Mouse (Mus musculus) heart, embryonic 11.5 days (tissue): ENCODE data around the gene Scgb1b12. TPM values are rescaled to one million over a fixed set of nuclear protein-coding genes. Genes with fewer than 3 reads are reported as not detected.
"Not testable (repeated sequence)": the region's sequence is repeated elsewhere in the genome, so short reads cannot be mapped to it uniquely, and the experiment has no call there.

Experiments used
- ATAC-seq: fragments of 200-750 bp; cut with Nextera tagmentation; replicated peaks from 2 replicates; pipeline ENCODE4 v1.8.0; 2017; ENCODE audit warnings: moderate library complexity; ENCODE audit not compliant: insufficient number of reproducible peaks, low FRiP score, low TSS enrichment
- H3K27ac ChIP-seq: fragments of 300-500 bp; sonication (generic); 2 replicates; pipeline ENCODE4 v1.5.1; 2014; ENCODE audit warnings: mild to moderate bottlenecking, low read depth, low read length
- H3K27me3 ChIP-seq: fragments of 300-500 bp; sonication (generic); 2 replicates; pipeline ENCODE4 v1.6.1; 2014; ENCODE audit warnings: mild to moderate bottlenecking, low read length, mixed read lengths; ENCODE audit not compliant: control insufficient read depth, insufficient read depth
- H3K36me3 ChIP-seq: fragments of 300-500 bp; sonication (generic); 2 replicates; pipeline ENCODE4 v1.6.1; 2014; ENCODE audit warnings: mild to moderate bottlenecking, low read length, moderate library complexity, mixed read lengths; ENCODE audit not compliant: control insufficient read depth, insufficient read depth
- H3K4me1 ChIP-seq: fragments of 300-500 bp; sonication (generic); 2 replicates; pipeline ENCODE4 v1.6.1; 2014; ENCODE audit warnings: low read length; ENCODE audit not compliant: control insufficient read depth, insufficient read depth
- H3K4me2 ChIP-seq: fragments of 300-500 bp; sonication (generic); 2 replicates; pipeline ENCODE4 v1.6.1; 2014; ENCODE audit warnings: mild to moderate bottlenecking, moderate library complexity
- H3K4me3 ChIP-seq: fragments of 300-500 bp; sonication (generic); 2 replicates; pipeline ENCODE4 v1.5.1; 2014; ENCODE audit warnings: low read depth, low read length
- H3K9ac ChIP-seq: fragments of 300-500 bp; sonication (generic); 2 replicates; pipeline ENCODE4 v1.6.1; 2014; ENCODE audit warnings: mild to moderate bottlenecking, low read depth, low read length, moderate library complexity
- H3K9me3 ChIP-seq: fragments of 300-500 bp; sonication (generic); replicated peaks from 2 replicates; pipeline ENCODE4 v1.6.1; 2016; ENCODE audit warnings: low read length; ENCODE audit not compliant: control insufficient read depth
- WGBS: fragments of 180-500 bp; shearing (Covaris S2); extraction: QIAGEN DNeasy Blood & Tissue Kit; methylation state at CpG from one replicate; pipeline ENCODE4 v1.1.7; 2014; ENCODE audit not compliant: insufficient replicate concordance; 5-methylcytosine and 5-hydroxymethylcytosine counted together
- polyA plus RNA-seq: library from polyadenylated mRNA; unstranded; fragments of >200 nt; fragmentation: Nextera tagmentation; extraction: Ambion mirVana; gene quantifications from 2 replicates; pipeline ENCODE4 v1.2.1, GENCODE M21; 2014

Gene Scgb1b12
- polyA plus RNA-seq: not detected in 2 replicates

DNA sequence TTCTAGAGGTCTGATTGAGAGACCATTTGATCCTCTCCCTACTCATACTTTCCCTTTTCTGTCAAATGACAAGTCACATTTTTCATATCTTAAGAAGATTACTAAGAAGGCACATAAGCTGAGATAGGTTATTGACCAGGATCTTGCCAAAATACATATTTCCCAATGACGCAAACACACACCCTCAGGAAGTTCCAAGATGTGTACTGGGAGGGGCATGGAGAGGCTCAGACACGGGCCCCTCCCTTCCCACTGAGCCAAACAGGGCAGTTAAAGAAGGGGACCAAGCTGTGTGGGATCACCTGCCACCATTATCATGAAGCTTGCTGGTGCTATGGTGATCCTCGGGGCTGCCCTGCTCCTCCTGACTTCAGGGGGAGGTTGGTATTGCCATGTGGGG lies at the start of gene Scgb1b12:
Scgb1b12 (plus strand) TSS at position 301 of the 400 bp plus-strand sequence.
- H3K36me3 ChIP-seq, H3K4me3 ChIP-seq, H3K9ac ChIP-seq, H3K9me3 ChIP-seq, H3K4me1 ChIP-seq, H3K4me2 ChIP-seq, H3K27me3 ChIP-seq, H3K27ac ChIP-seq, ATAC-seq: not testable (repeated sequence)
- 85% methylated on average over 2 of the region's 3 CpGs for WGBS

GRCm38 (mm10) chr7:32327145-32327544 lies 6.8 kb upstream of the Scgb1b12 start, which contains the start of gene Scgb2b12:
Gene Scgb2b12 (minus strand): TSS chr7:32327245.
- H3K27me3 ChIP-seq, H3K9me3 ChIP-seq, H3K27ac ChIP-seq, H3K36me3 ChIP-seq, H3K9ac ChIP-seq, ATAC-seq, H3K4me2 ChIP-seq, H3K4me3 ChIP-seq, H3K4me1 ChIP-seq: not testable (repeated sequence)
- WGBS: 67% methylated on average over 1 of the region's 1 CpGs

Other genes starting within 250 kb of the Scgb1b12 start
- not detected in 2 replicates for gene Scgb1b10, start 233.3 kb upstream of the Scgb1b12 start, polyA plus RNA-seq
- not detected in 2 replicates for gene Scgb2b11, start 123.0 kb upstream of the Scgb1b12 start, polyA plus RNA-seq
- gene Scgb1b11, start 111.3 kb upstream of the Scgb1b12 start, polyA plus RNA-seq: not detected in 2 replicates
- gene Scgb2b12, start 6.9 kb upstream of the Scgb1b12 start, polyA plus RNA-seq: not detected in 2 replicates
- not detected in 2 replicates for gene Scgb1b29, start 107.4 kb downstream of the Scgb1b12 start, polyA plus RNA-seq